Mouse (Mus musculus) embryonic facial prominence, embryonic 12.5 days (tissue): ENCODE results near the gene Slc4a3. TPM values are rescaled to one million over a fixed set of nuclear protein-coding genes. Genes with fewer than 3 reads are reported as not detected.

Experiments
- ATAC-seq: fragments of 200-750 bp; cut with Nextera tagmentation; 2 replicates; pipeline ENCODE4 v1.8.0; 2017; ENCODE audit not compliant: insufficient number of reproducible peaks, insufficient read depth, low FRiP score, low TSS enrichment
- H3K27ac ChIP-seq: fragments of 300-500 bp; sonication (generic); 2 replicates; pipeline ENCODE4 v1.5.1; 2016; ENCODE audit warnings: mild to moderate bottlenecking
- H3K27me3 ChIP-seq: fragments of 300-500 bp; sonication (generic); 2 replicates; pipeline ENCODE4 v1.6.1; 2016; ENCODE audit warnings: mild to moderate bottlenecking, moderate library complexity
- H3K36me3 ChIP-seq: fragments of 300-500 bp; sonication (generic); 2 replicates; pipeline ENCODE4 v1.6.1; 2016; ENCODE audit warnings: mild to moderate bottlenecking
- H3K4me1 ChIP-seq: fragments of 300-500 bp; sonication (generic); 2 replicates; pipeline ENCODE4 v1.6.1; 2016
- H3K4me2 ChIP-seq: fragments of 300-500 bp; sonication (generic); replicated peaks from 2 replicates; pipeline ENCODE4 v1.6.1; 2016; ENCODE audit warnings: mild to moderate bottlenecking, moderate library complexity
- H3K4me3 ChIP-seq: fragments of 300-500 bp; sonication (generic); 2 replicates; pipeline ENCODE4 v1.5.1; 2016; ENCODE audit warnings: mild to moderate bottlenecking
- H3K9ac ChIP-seq: fragments of 300-500 bp; sonication (generic); 2 replicates; pipeline ENCODE4 v1.6.1; 2016; ENCODE audit warnings: mild to moderate bottlenecking, moderate library complexity
- H3K9me3 ChIP-seq: fragments of 300-500 bp; sonication (generic); 2 replicates; pipeline ENCODE4 v1.6.1; 2016; ENCODE audit warnings: mild to moderate bottlenecking, moderate library complexity
- WGBS: fragments of 180-500 bp; shearing (Covaris S2); methylation state at CpG from one replicate; pipeline ENCODE4 v1.1.7; 2016; 5-methylcytosine and 5-hydroxymethylcytosine counted together
- polyA plus RNA-seq: library from polyadenylated mRNA; unstranded; fragments of >200 nt; fragmentation: Nextera tagmentation; extraction: Ambion mirVana; gene quantifications from 2 replicates; pipeline ENCODE4 v1.2.1, GENCODE M21; 2016

Gene Slc4a3
- polyA plus RNA-seq, 1 experiment from 2014 or later: 33.7 TPM

DNA sequence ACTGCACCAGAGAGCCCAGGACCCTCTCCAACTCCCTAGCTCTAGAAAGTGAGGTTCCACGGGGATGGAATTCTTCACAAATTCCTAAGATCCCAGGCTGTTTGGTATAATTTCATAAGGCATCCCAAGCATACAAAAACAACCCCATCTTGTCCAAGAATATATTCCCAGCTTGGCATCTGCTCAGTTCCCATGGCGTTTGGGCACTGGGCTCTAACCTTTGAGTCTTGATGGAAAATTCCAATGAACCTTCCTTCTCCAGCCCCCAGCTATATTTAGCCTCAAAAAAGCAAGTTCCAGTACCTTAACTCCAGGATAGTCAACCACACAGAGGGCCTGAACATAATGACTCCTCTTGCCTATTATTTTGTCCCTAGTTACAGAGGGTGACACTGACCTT is 43.9 kb downstream of the Slc4a3 start:
- H3K9me3 ChIP-seq: no peaks in the 10 kb centered on the region
- H3K9ac ChIP-seq: no peak overlapping the region
- no peaks in the 10 kb centered on the region for H3K27me3 ChIP-seq
- H3K4me1 ChIP-seq: 0 out of 2 replicates have a peak, but pooled peaks cover 5% of the 10 kb centered on the region
- no peaks in the 10 kb centered on the region for H3K36me3 ChIP-seq
- H3K4me2 ChIP-seq: no peak overlapping the region
- H3K4me3 ChIP-seq: no peak overlapping the region
- H3K27ac ChIP-seq: no peak overlapping the region
- ATAC-seq: no peak
- WGBS: 75% methylated on average over 2 of the region's 2 CpGs

DNA sequence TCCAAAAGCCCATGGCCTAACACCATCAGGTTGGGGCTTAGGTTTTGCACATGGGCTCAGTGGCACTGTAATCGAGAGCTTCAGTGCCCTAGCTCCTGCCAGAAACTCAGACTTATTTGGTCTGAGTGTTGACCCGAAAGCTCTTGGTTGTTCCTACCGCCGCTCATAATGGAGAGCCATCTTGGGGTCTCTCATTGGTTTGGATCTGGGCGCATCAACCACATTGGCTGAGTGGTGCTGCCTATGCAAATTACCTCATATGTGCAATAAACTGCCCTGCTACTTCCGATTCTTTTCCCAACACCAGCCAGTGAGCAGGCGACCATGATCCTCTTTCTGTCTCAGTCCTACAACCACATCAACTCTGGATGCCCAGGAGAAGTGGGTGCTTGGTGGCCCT is 47.9 kb downstream of the Slc4a3 start:
- Histone ChIP-seq H3K36me3 (no peaks in the 10 kb centered on the region), H3K4me3 (no peak overlapping the region), H3K4me1 (0 out of 2 replicates have a peak, but pooled peaks cover 3% of the 10 kb centered on the region), H3K9me3 (no peaks in the 10 kb centered on the region), H3K4me2 (no peak overlapping the region), H3K27me3 (no peaks in the 10 kb centered on the region), H3K9ac (no peak overlapping the region), H3K27ac (no peak overlapping the region)
- ATAC-seq: no peak
- WGBS: 94% methylated on average over 7 of the region's 7 CpGs

DNA sequence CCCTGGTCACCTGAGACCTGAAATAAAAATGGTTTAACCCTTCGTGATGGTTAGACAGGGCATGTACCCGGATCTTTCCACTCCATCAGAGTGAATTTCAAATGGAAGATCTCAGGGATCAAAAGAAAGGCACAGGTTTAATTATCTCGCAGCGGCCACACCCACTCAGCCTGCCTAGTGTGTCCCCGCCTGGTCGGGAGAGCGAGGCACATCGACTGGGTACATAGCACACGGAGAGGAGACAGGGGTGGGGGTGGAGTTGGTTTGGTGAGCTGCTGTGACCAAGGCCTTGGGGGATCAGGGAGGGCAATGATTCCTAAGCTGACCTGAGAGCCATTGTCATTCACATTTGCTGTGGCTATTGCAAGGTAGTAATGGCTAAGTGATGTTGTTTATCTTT is 48.8 kb downstream of the Slc4a3 start:
- WGBS: 47% methylated on average over 9 of the region's 9 CpGs
- H3K4me3 ChIP-seq: no peak overlapping the region
- H3K27ac ChIP-seq: no peak overlapping the region
- no peaks in the 10 kb centered on the region for H3K4me1 ChIP-seq
- no peak for ATAC-seq
- no peaks in the 10 kb centered on the region for H3K9me3 ChIP-seq
- H3K27me3 ChIP-seq: no peaks in the 10 kb centered on the region
- no peak overlapping the region for H3K4me2 ChIP-seq
- no peak overlapping the region for H3K9ac ChIP-seq
- no peaks in the 10 kb centered on the region for H3K36me3 ChIP-seq

DNA sequence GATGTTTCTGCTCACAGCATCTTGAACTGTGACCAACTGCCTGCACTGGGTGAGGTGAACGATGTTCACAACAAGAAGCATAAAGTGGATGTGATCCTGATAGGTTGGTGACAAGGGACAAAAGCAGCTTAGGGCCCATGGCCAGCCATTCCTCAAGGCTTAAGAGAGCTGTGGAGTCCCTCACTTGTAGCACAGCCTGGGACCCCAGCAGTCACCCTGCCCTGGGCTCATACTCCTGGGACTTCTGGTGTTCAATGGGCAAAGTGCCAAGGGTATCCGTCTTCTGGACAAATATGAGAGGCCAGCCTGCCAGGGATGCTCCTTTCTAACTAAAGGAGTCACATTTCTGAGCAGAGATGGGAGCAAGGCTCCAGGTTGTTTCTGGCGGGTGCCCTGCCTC is 49.9 kb downstream of the Slc4a3 start:
- 79% methylated on average over 3 of the region's 3 CpGs for WGBS

DNA sequence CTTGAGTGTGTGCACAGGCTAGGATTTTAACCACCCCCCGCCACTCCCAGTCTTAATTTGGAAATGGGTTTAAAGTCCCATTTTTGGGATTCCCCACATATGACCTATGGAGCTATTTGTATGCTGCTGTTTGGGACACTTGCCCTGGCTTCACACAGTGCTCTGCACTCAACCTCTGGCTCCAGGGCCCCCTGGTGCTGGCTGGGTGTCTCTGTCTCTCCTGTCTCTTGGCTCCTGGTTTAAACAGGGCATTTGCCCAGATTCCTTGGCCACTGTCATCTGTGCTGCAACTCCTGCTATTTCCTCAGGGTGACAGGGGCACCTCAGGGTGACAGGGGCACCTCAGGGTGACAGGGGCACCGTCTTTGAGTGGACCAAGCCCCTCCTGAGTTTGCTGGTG is 50.8 kb downstream of the Slc4a3 start:
- no peaks in the 10 kb centered on the region for H3K9me3 ChIP-seq
- no peak overlapping the region for H3K4me3 ChIP-seq
- H3K9ac ChIP-seq: no peak overlapping the region
- H3K4me1 ChIP-seq: no peaks in the 10 kb centered on the region
- ATAC-seq: no peak
- H3K27me3 ChIP-seq: 0 out of 2 replicates have a peak, but pooled peaks cover 3% of the 10 kb centered on the region
- no peak overlapping the region for H3K27ac ChIP-seq
- H3K4me2 ChIP-seq: no peak overlapping the region
- 94% methylated on average over 2 of the region's 2 CpGs for WGBS
- no peaks in the 10 kb centered on the region for H3K36me3 ChIP-seq

More for the DNA sequence above, 49.9 kb downstream of the Slc4a3 start:
- H3K36me3 ChIP-seq: no peaks in the 10 kb centered on the region
- H3K27ac ChIP-seq: no peak overlapping the region
- no peak overlapping the region for H3K9ac ChIP-seq
- H3K4me1 ChIP-seq: no peaks in the 10 kb centered on the region
- H3K27me3 ChIP-seq: 0 out of 2 replicates have a peak, but pooled peaks cover 3% of the 10 kb centered on the region
- H3K4me3 ChIP-seq: no peak overlapping the region
- H3K4me2 ChIP-seq: no peak overlapping the region
- ATAC-seq: no peak
- H3K9me3 ChIP-seq: no peaks in the 10 kb centered on the region

DNA sequence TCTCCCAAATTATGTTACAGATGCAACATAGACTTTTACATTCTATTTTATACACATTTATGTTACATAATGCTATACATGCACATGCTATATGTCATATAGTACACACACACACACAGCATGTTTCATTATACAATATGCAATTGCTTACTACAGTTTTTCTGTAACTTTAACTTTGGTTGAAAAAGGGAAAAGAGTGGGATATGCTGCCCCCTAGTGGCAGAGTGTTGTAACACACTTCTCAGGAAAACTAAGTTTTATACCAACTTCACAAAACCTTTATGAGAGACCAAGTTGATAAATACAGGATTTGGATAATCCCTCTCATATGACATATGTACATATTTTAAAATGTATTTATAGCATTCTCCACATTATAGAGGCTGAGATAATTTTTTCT is 51.6 kb downstream of the Slc4a3 start:
- Histone ChIP-seq H3K4me3 (no peak overlapping the region), H3K27ac (no peak overlapping the region), H3K36me3 (no peaks in the 10 kb centered on the region), H3K9ac (no peak overlapping the region), H3K9me3 (no peaks in the 10 kb centered on the region), H3K27me3 (0 out of 2 replicates have a peak, but pooled peaks cover 3% of the 10 kb centered on the region), H3K4me2 (no peak overlapping the region), H3K4me1 (no peaks in the 10 kb centered on the region; the same call in 1 of the 2 replicates)
- ATAC-seq: no peak

DNA sequence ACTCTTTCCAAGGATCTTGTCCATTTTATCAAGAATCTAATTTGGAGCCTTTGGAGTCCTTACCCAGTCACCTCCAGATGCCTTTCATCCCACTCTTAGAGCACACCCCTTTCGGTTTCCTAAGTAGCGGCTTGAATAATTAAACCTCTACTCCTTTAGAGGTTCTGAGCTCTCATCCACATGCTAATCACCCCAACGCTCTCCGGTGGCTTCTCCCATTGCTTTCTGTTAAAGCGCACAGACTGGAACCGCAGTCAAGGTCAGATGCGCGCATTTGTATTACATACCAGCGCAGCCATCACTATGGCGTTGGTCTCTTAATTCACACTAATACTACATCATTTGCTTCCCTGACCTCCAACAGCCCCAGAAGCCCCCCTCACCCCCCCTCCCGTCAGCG is 55.7 kb downstream of the Slc4a3 start:
- no peaks in the 10 kb centered on the region for H3K9me3 ChIP-seq
- H3K4me2 ChIP-seq: no peak overlapping the region
- H3K27ac ChIP-seq: no peak overlapping the region
- H3K9ac ChIP-seq: no peak overlapping the region
- 0 out of 2 replicates have a peak, but pooled peaks cover 3% of the 10 kb centered on the region for H3K27me3 ChIP-seq
- WGBS: 18% methylated on average over 11 of the region's 12 CpGs
- no peak overlapping the region for H3K4me3 ChIP-seq
- no peaks in the 10 kb centered on the region for H3K36me3 ChIP-seq
- no peaks in the 10 kb centered on the region; the same call in 1 of the 2 replicates for H3K4me1 ChIP-seq
- ATAC-seq: no peak

DNA sequence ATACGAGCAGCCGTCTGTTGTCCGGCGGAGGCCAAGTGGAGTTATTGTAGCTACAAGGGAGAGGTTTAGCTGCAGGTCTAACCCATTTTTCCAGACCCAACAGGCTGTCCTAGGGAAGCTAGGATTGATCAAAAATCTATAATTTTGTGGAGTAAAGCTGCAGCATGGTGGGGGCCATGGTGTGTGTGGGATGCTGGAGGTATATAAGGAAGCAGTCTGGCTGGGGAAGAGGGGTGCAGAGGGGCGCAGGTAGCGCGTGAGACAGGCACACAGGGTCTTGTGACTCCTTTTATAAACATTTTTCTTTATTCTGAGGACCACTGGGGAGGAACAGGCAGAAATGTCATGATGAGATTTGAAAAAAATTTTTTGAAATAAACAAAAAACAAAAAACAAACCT is 57.5 kb downstream of the Slc4a3 start:
- Histone ChIP-seq H3K9me3 (no peaks in the 10 kb centered on the region), H3K27ac (no peak overlapping the region), H3K36me3 (no peaks in the 10 kb centered on the region), H3K4me3 (no peak overlapping the region), H3K9ac (no peak overlapping the region), H3K4me1 (no peaks in the 10 kb centered on the region; the same call in 1 of the 2 replicates), H3K27me3 (0 out of 2 replicates have a peak, but pooled peaks cover 3% of the 10 kb centered on the region), H3K4me2 (no peak overlapping the region)
- 88% methylated on average over 7 of the region's 7 CpGs for WGBS
- ATAC-seq: no peak

DNA sequence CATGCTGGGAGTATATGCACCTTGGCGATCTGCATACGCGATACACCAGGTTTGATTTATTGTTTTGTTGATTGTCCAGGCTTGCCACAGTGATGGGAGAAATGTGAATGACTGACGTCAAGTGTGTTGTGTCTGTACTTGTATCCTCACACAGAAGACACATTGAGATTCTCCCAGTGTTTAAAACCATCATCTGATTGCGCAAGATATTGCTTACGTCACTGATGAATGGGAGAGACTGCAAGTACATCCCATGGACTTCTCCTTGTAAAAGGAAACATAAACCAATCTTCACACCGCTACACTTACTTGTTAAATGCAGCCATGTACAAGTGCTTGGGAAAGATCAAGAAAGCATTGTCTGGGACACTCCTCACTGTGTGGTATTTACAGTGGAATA is 62.2 kb downstream of the Slc4a3 start:
- no peaks in the 10 kb centered on the region for H3K9me3 ChIP-seq
- ATAC-seq: no peak
- H3K27ac ChIP-seq: no peak overlapping the region
- no peaks in the 10 kb centered on the region for H3K27me3 ChIP-seq
- 0 out of 2 replicates have a peak, but pooled peaks cover 6% of the 10 kb centered on the region for H3K4me1 ChIP-seq
- H3K4me3 ChIP-seq: no peak overlapping the region
- 93% methylated on average over 7 of the region's 7 CpGs for WGBS
- no peaks in the 10 kb centered on the region for H3K36me3 ChIP-seq
- H3K4me2 ChIP-seq: no peak overlapping the region
- no peak overlapping the region for H3K9ac ChIP-seq

DNA sequence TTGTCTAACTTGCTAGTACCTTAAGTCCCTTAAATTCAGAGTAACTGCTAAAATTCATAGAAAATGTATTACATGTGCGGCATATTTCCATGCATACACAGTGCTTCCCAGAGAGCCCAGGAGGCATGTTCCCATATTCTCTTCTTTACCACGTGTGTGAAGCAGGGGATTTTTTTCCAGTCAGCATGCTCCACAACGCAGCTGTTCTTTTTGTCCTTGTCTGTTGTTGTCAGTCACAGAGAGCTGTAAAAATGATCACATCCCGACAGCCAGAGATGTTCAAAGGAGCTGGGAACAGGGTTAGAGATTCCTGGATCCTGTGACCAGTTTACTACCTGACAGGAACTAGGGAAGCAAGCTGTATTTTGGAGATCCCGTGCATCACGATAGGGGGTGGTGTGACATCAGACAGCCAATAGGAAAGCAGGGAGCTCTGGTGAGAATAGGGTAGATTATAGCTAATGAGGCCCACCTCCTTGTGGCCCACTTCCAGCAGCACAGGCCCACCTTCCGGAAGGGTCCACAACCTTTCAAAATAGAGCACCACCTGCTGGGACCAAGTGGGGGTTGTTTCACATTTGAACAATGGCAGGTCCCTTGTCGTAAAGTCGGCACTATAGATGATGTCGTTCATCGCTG is 62.7 kb downstream of the Slc4a3 start:
- no peak overlapping the region for H3K9ac ChIP-seq
- no peak overlapping the region for H3K4me3 ChIP-seq
- H3K4me1 ChIP-seq: 0 out of 2 replicates have a peak, but pooled peaks cover 6% of the 10 kb centered on the region
- WGBS: 71% methylated on average over 11 of the region's 11 CpGs
- H3K27ac ChIP-seq: no peak overlapping the region
- no peaks in the 10 kb centered on the region for H3K27me3 ChIP-seq
- H3K36me3 ChIP-seq: no peaks in the 10 kb centered on the region
- H3K9me3 ChIP-seq: no peaks in the 10 kb centered on the region
- ATAC-seq: no peak
- no peak overlapping the region for H3K4me2 ChIP-seq

DNA sequence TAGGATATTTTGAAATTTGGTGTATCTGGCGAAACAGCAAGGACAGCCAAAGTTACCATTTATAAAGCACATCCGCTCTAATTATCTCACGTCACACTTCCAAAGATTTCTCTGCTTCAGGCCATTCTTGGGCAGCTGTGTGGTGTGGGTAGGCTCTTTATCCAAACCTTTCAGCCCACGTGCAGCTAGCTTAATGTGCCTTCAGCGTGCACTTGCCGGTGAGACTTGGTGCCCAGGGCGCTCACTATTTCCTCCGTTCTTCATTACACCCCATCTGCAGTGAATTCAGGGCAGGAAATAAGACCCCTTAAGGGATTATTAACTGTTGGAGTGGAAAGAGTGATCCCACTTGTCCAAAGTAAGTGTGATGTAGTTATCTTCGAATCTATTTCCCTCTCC is 63.2 kb downstream of the Slc4a3 start:
- Histone ChIP-seq H3K9ac (no peak overlapping the region), H3K27ac (no peak overlapping the region), H3K4me2 (no peak overlapping the region), H3K4me1 (0 out of 2 replicates have a peak, but pooled peaks cover 6% of the 10 kb centered on the region), H3K27me3 (no peaks in the 10 kb centered on the region), H3K4me3 (no peak overlapping the region), H3K9me3 (no peaks in the 10 kb centered on the region), H3K36me3 (no peaks in the 10 kb centered on the region)
- 55% methylated on average over 9 of the region's 9 CpGs for WGBS
- ATAC-seq: no peak

DNA sequence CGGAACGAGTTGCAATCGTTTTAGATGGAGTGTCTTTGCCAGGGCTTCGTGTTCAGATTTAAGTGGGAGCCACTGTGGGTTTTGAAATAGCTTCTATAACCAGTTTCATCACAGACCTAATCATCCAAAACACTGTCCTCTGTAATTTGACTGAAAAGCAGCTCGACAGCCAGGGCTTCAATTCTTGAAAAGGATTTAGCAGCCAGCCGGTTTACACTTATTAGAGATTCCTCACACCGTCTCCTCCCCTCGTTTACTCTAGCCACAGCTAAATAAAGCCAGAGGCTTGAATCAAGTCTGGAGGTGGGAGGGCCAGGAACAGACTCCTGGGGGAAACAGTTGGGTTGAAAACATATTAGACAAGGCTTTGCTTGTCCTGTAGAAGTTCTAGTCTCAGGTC is 64.5 kb downstream of the Slc4a3 start:
- Histone ChIP-seq H3K27ac (0 out of 2 replicates have a peak overlapping the region, but pooled peaks have one; percentile 18), H3K4me2 (no peak overlapping the region), H3K27me3 (no peaks in the 10 kb centered on the region), H3K9ac (no peak overlapping the region), H3K36me3 (no peaks in the 10 kb centered on the region), H3K4me3 (no peak overlapping the region), H3K9me3 (no peaks in the 10 kb centered on the region), H3K4me1 (0 out of 2 replicates have a peak, but pooled peaks cover 6% of the 10 kb centered on the region)
- 36% methylated on average over 8 of the region's 8 CpGs for WGBS
- no peak for ATAC-seq
